Mouse (Mus musculus) lung, postnatal 10 days (tissue): ENCODE data around the gene Gm37240.
"Not testable (repeated sequence)": the region's sequence is repeated elsewhere in the genome, so short reads cannot be mapped to it uniquely, and the experiment has no call there.

Experiments
- DNase-seq: peaks from one replicate; pipeline ENCODE4 v3.0.0; 2021

The Gm37240 gene

DNA sequence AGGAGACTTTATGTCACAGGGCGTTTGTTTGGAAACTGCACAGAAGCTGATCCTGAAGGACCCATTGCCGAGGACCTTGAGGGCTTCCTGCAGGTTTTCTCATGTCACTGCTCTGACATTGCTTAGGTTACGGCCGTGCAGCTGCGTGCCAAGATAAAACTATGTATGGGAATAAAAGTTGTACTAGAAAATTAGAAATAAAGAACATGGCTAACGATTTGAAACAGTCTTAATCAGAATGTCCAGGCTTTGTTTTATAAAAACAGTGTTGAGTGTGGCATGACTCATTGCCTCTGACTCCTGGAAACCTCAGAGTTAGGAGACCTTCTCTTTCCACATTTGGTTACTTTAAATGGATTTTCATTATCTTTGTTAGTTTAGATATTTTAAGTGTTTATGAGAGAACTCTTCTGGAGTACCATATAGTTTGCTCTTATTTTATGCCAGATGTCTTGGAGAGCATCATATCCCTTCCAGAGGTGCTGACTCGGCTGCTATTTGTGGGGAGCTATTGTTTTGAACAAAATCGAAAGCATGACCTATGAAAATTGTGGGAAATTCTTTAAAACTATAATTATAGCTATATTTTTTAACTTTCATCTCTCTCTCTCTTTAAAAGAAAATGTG, 960.0 kb downstream of the Gm37240 start:
- no peak for DNase-seq

- no peak for DNase-seq
Measured at GRCm38 (mm10) chr3:84926140-84926539, 961.2 kb downstream of the Gm37240 start.

DNA sequence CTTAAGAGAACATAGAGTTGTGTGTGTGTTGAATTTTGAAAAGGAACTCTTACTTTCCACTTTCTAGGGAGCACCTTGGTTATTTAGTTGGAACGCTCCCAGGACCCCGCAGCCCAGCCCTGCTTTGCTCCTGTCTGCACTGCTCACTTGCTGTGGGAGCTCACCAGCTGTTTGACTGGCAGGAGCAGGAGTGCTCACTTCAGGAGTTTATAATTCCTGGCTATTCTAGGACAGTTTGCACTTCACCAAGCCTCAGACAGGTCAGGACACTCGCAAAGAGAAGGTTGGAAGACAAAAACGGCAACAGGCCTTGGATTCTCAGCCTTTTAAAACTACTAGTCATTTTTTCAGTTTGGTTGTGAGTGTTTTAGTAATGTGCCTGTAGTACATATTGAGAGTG, 962.1 kb downstream of the Gm37240 start:
- no peak for DNase-seq

DNA sequence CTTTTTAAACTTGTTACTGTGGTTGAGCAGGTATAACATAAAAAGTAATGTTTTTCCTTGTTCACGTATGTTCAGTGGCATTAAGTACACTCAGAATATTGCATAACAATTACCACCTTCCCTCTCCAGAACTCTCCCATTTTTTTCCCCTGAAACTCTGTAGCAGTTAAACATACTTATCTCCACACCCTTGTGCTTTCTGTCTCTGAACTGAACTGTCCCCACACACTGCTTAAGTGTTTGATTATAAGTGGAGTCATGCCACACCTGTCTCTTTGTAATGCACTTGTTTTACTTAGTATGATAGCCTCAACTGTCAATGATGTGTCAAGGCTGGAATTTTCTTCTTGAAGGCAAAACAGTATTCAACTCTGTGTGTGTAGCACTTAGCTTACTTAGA, 963.6 kb downstream of the Gm37240 start:
- DNase-seq = no peak

GRCm38 (mm10) chr3:84923256-84923655, 964.1 kb downstream of the Gm37240 start:
- DNase-seq = no peak

DNA sequence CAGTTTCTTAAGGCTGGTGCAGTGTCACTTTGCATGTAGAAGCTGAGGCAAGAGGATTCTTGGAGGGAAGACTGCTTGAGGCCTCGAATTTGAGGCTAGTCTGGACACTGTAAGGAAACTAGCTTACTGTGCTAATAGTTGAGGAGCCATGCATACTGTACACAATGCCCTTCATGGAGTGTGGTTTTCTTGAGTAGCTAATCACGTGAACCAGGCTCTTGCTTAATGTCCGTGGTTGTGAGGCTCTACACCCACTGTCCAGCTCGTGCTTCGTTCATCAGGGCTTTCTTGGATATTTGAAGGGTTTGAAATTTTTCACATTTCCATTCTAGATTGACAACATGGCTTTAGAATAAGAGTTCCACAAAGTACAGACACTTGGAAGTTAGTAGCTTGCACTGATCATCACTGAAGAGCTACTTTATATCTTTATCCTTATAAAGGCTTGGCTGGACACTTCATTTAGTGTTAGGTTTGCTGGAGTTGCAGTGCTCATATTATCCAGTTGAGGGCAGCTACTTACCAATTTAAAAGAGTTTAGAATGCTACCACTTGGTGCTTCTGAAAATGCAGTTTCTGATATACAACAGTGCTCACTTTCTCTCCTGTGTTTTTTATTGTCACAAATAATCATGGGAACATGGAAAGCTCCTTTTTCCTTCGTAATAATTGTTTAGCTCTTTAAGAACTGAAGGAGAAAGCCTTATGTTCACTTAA, 965.5 kb downstream of the Gm37240 start:
- DNase-seq = peak; percentile 59

DNA sequence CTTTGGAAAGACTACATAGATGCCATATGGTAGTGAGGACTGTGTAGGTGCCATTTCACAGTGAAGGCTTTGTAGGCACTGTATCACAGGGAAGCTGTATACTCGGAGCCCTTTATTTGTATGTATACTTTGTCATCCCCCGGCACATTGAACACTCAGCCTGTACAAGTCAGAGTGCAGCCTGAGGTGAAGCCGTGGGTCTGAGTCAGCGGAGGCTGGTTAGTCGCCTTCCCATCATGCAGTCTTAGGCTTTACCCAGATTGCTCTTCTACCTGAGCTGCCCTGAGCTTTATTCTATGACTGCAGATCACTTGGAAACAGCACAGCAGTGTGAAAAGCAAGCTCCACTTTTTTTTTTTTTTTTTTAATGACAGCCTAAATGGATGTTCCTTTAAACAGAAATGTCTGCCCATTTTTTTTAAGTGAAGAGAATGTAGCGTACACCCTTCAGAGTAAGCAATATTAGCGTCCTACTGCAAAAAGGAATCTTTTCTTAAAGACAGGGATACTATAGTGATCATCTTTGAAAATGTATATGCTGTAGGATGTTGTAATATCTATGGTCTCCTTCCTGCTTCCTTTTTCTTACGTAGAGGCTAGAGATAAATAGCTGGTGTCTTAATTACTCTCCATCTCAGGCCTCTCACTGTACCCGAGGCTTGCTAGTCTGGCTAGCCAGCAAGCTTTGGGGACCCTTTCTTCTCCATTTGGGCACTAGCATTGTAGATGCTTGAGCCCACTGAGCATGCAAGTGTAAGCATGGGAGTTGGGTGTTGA, 969.2 kb downstream of the Gm37240 start:
- no peak for DNase-seq

DNA sequence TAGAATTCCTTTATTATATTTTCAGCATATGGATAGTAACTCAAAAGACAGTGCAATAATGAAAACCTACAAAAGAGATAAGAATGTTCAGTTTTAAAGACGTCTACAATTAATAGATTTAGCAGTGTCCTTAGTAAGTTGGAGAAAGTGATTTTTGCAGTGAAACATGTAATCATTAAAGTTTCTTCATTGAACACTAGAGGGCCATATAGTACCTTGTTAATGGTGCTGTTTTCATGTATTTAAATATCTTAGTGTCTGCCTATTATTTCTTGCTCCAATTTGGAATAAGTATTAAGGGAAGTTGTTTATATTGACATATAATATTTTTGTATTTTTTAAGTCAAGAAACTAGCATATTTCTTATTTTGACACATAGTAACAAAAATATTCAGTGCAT, 973.0 kb downstream of the Gm37240 start:
- DNase-seq = no peak

DNA sequence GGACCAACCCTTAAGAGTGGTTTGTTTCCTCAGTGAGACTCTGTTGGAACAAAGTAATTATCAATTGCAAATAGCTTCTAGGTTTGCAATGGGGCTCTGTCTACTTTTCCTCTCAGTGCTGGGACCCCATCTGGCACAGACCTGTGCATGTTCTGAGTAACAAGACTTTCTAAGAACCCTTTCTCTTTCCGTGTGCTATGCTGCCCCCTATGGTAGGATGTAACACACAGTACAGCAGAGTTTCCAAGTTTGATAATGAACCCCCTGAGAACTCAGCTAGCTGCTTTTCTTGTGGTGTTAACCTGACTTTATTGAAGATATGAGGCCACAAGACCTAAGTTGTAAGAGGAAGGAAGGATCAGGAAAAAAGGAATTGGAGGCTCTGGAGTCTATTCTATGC, 980.8 kb downstream of the Gm37240 start:
- peak; percentile 44 for DNase-seq

DNA sequence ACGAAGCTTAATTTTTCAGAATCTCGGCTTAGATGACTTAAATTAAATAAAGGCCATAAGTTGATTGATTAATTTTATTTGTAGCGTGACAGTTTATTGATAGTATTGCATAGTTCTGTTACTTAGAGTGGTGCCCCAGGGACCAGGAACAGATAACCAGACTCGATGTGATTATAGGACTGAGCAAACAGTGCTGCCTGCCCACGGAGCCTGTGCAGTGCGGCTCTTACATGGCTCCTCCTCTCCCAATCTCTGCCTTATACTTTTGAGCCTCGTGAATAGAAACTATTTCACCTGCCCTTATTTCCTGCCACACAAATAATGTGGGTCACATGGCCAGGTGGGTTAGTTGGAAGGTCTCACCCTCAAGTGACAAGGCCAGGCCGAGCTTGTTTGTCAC, 989.4 kb downstream of the Gm37240 start:
- DNase-seq = no peak

DNA sequence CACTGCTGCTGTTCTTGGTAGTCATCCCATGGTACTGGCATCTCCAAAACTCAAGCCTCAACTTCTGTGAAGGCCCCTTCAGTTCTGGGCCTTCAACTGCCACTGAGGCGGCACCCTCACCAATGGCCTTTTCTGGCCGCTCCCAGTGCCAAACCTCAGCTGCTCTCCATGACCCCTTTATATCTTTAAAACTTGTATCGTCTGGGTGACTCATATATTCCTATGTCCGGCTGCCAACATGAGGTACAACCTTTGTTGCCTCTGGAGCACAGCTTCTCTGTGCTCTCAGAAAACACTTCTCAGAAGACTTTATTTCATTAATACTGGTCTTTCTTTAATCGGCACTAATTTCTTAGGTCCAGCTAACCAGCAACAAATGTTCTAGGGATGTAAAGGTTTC, 996.3 kb downstream of the Gm37240 start:
- DNase-seq = no peak

GRCm38 (mm10) chr3:84889648-84890047, 997.7 kb downstream of the Gm37240 start:
- peak; percentile 59 for DNase-seq

DNA sequence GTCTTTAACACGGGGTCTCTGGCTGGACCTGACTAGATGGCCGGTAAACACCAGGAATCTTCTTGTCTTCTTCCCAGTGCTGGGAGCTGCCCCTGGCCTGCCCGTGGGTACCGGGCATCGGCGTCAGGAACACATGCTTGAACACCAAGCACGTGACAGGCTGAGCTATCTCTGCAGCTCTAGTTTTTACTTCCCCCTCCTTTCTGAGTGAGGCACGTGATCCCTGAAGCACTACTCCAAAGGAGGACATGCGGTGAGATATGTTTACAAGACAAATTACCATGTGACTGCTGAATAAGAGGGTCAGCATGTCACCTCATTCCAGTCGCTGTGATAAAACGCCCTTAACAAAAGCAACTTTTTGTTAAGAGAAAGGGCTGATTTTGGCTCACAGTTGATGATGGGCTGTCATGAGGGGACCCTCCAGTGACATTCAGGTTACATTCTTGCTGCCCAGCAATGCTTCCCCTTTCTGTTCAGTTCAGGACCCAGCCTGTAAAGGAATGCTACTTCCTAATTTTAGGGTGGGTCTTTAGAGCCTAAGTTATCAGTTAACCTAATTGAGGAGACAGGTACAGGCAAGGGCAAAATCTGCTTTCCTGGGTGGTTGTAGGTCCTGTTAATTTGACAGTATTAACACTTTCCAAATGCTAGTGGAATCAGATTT, 1003.4 kb downstream of the Gm37240 start:
- peak; percentile 41 for DNase-seq

- DNase-seq = peak; percentile 18
Measured at GRCm38 (mm10) chr3:84876211-84876610, 1011.1 kb downstream of the Gm37240 start.

DNA sequence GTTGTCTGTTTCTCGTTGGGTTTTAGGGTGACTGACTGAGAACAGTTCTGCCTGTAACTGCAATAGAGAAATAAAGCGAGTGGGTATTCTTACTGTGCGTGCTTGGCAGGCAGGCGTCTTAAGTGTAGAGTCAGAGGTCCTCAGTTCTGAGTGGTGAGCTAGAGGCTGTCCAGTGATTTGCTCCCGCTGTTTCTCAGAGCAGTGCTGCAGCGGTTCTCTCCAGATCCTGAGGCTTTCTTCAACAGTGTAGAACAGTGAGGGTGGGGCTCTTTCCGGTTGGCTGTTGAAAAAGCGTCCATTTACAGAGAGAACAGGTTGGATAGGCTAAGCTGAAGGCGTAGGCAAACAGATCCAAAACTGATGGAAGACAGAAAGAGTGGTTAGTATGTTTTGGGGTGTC, 1012.0 kb downstream of the Gm37240 start:
- DNase-seq = peak; percentile 26

- no peak for DNase-seq
Measured at GRCm38 (mm10) chr3:84870126-84870525, 1017.2 kb downstream of the Gm37240 start.

- no peak for DNase-seq
Measured at GRCm38 (mm10) chr3:84867991-84868390, 1019.3 kb downstream of the Gm37240 start.

- no peak for DNase-seq
Measured at GRCm38 (mm10) chr3:84867434-84867975, 1019.8 kb downstream of the Gm37240 start.

GRCm38 (mm10) chr3:84866866-84867265, 1020.5 kb downstream of the Gm37240 start:
- DNase-seq = no peak

- DNase-seq = no peak
Measured at GRCm38 (mm10) chr3:84865684-84866083, 1021.6 kb downstream of the Gm37240 start.

DNA sequence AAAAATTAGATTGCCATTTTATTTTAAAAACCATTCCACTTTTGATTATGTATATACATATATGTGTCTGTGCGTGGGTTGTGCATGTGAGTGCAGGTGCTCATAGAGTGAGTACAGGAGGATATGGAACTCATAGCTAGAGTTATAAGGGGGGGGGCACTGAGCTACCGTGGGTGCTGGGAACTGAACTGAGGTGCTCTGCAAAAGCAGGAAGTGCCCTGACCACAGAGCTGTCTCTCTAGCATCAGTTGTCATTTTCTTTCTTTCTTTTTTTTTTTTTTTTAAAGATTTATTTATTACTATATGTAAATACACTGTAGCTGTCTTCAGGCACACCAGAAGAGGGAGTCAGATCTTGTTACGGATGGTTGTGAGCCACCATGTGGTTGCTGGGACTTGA, 1025.5 kb downstream of the Gm37240 start:
- DNase-seq = not testable (repeated sequence)

- DNase-seq = no peak
Measured at GRCm38 (mm10) chr3:84860669-84861068, 1026.6 kb downstream of the Gm37240 start.

DNA sequence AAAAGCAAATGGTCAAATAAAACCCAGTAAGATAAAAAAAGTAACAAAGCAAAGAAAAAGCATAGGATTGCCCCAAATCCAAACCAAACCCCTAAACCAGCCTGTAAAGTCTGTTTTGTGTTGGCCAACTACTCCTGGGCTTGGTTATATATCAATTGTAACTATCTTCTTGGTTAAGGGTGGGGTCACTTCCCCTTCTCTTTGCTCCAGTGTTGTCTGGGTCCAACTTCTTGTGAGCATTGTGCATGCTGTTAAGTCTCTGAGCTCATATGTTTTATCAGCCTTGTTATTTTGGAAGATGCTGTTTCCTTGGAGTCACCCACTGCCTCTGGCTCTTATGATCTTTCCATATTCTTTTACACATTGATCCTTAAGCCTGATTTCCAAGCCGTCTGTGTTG, 1032.9 kb downstream of the Gm37240 start:
- no peak for DNase-seq
